Mouse (Mus musculus): ENCODE measurements around the gene Sparc. TPM values are rescaled to one million over a fixed set of nuclear protein-coding genes. Genes with fewer than 3 reads are reported as not detected.

Gene Sparc
- polyA plus RNA-seq, 2 experiments = 1,741 to 2,257 TPM

DNA sequence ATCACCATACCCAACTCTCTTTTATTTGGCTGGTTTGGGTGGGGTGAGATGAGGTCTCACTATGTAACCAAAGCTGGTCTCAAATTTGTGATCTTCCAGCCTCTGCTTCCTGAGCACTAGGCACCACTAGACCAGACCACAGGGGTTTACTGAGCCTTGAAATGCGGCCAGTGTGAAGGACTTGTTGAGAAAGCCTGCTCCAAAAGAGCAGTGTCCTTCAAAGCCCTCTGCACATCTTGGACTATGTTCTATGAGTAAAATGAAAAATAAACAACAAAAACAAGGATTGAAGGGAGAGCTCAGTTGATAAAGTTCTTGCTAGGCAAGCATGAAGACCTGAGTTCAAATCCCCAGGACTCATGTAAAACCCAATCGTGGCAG is 9.6 kb downstream of the Sparc start:
- H3K4me1 ChIP-seq (ENCODE audit: control insufficient read depth, insufficient read depth, low read length) = peaks cover 32% of the 10 kb centered on the region
- H3K4me3 ChIP-seq (replicated peaks; ENCODE audit: low read length) = no peak overlapping the region

DNA sequence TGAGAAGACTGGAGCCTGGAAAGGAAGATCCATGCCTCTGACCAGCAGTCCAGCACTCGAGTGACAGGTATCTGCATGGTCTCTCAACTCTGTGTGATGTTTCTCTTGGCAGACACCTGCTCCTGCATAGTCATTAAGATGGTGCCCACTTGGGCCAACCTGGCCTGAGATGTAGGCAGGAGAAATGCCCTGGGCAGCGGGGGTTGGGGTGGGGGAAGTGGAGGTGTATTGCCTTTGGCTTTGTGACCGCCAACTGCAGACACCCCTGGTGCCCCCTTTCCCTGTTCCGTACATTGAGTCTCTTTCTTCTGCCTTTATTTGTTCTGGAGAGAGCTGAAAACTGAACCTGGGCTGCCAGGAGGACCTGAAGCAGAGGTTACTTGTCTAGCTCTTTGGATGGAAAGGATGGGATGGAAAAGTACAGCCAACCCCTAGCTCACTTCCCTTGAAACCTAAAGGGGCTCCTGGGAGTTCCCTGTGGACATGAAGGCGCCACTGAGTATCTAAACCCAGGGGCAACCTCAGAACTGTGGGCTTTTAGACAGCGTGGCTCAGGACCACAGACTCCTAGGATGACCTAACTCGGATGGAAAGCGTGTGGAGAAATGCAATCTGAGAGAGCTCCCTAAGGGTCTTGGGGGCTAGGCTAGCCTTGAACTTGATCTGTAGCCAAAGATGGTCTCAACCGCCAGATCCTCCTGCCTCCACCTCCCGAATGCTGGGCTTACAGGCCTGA is 10.1 kb downstream of the Sparc start:
- Histone ChIP-seq H3K9ac (ENCODE audit: low read depth, low read length, severe bottlenecking) (no peak overlapping the region), H3K4me3 (replicated peaks; ENCODE audit: low read length) (no peak overlapping the region), H3K27ac (replicated peaks; ENCODE audit: low read depth, low read length) (no peak overlapping the region), H3K4me1 (ENCODE audit: control insufficient read depth, insufficient read depth, low read length) (peaks cover 32% of the 10 kb centered on the region), H3K36me3 (ENCODE audit: control insufficient read depth, insufficient read depth, low read length) (peaks cover 64% of the 10 kb centered on the region), H3K9me3 (ENCODE audit: control insufficient read depth, low read length) (no peaks in the 10 kb centered on the region), H3K27me3 (ENCODE audit: control insufficient read depth, insufficient read depth, low read length) (no peaks in the 10 kb centered on the region), H3K4me2 (replicated peaks; ENCODE audit: low read depth, low read length, severe bottlenecking) (no peak overlapping the region)
- no peak for TF ChIP-seq POLR2A (IDR thresholded peaks at IDR 0.05; ENCODE audit: borderline replicate concordance, extremely low read depth, insufficient read depth, insufficient read length)
- WGBS = 92% methylated on average over 10 of the region's 10 CpGs
- DNase-seq (ENCODE audit: low spot score) (no peak), ATAC-seq (ENCODE audit: low FRiP score, low read depth) (no peak)

More for the DNA sequence above, 9.6 kb downstream of the Sparc start:
- H3K27ac ChIP-seq (replicated peaks; ENCODE audit: low read depth, low read length) = no peak overlapping the region
- no peak for TF ChIP-seq POLR2A (IDR thresholded peaks at IDR 0.05; ENCODE audit: borderline replicate concordance, extremely low read depth, insufficient read depth, insufficient read length)
- H3K27me3 ChIP-seq (ENCODE audit: control insufficient read depth, insufficient read depth, low read length) = no peaks in the 10 kb centered on the region
- H3K4me2 ChIP-seq (replicated peaks; ENCODE audit: low read depth, low read length, severe bottlenecking) = no peak overlapping the region
- no peaks in the 10 kb centered on the region for H3K9me3 ChIP-seq (ENCODE audit: control insufficient read depth, low read length)
- DNase-seq (ENCODE audit: low spot score) (no peak), ATAC-seq (ENCODE audit: low FRiP score, low read depth) (no peak)
- H3K9ac ChIP-seq (ENCODE audit: low read depth, low read length, severe bottlenecking) = no peak overlapping the region
- WGBS = 90% methylated on average over 2 of the region's 2 CpGs
- H3K36me3 ChIP-seq (ENCODE audit: control insufficient read depth, insufficient read depth, low read length) = peaks cover 59% of the 10 kb centered on the region

DNA sequence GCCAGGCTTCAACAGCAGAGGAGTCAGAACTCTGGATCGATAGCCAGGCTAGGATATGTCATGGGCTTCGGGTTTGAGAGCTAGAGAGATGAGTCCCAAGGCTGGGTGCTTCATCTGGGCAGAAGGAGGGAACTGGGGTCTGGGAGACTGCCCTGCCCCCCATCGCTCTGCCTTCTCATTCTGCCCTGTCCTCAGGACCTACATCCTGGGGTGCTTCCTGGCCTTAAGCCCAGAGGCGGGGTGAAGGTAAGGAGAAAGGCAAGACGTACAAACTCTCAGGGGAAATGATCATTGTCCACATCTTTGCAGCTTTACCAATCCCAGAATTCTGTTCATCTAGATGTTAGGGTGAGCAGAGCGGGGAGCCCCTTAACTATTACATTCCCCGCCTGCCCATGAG is 10.9 kb downstream of the Sparc start:
- H3K4me1 ChIP-seq (ENCODE audit: control insufficient read depth, insufficient read depth, low read length) = peaks cover 29% of the 10 kb centered on the region
- no peak overlapping the region for H3K27ac ChIP-seq (replicated peaks; ENCODE audit: low read depth, low read length)
- no peak overlapping the region for H3K9ac ChIP-seq (ENCODE audit: low read depth, low read length, severe bottlenecking)
- H3K27me3 ChIP-seq (ENCODE audit: control insufficient read depth, insufficient read depth, low read length) = no peaks in the 10 kb centered on the region
- DNase-seq (ENCODE audit: low spot score) (no peak), ATAC-seq (ENCODE audit: low FRiP score, low read depth) (no peak)
- peaks cover 73% of the 10 kb centered on the region for H3K36me3 ChIP-seq (ENCODE audit: control insufficient read depth, insufficient read depth, low read length)
- no peak overlapping the region for H3K4me2 ChIP-seq (replicated peaks; ENCODE audit: low read depth, low read length, severe bottlenecking)
- H3K4me3 ChIP-seq (replicated peaks; ENCODE audit: low read length) = no peak overlapping the region
- H3K9me3 ChIP-seq (ENCODE audit: control insufficient read depth, low read length) = no peaks in the 10 kb centered on the region
- WGBS = 78% methylated on average over 7 of the region's 7 CpGs
- TF ChIP-seq POLR2A (IDR thresholded peaks at IDR 0.05; ENCODE audit: borderline replicate concordance, extremely low read depth, insufficient read depth, insufficient read length) = no peak

DNA sequence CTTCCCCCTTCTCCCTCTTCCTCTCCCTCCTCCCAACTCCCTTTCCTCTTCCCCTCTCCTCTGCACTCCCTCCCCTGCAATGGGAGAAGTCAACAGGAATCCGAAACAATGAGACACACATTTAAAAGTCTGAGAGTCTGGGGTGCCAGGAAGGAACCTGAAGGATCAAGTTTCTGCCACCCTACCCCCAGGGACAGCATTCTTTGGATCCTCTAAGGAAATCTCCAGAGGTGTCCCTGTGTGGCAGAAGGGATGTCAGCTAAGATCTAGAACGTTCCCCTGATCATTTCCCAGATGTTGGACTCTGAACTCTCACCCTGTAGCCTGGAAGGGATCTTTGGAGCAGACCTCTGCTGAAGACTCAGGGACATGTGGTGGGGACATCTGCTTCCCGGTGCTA is 12.5 kb downstream of the Sparc start:
- no peak for ATAC-seq (ENCODE audit: low FRiP score, low read depth)
- Histone ChIP-seq H3K9me3 (ENCODE audit: control insufficient read depth, low read length) (no peaks in the 10 kb centered on the region), H3K27ac (replicated peaks; ENCODE audit: low read depth, low read length) (no peak overlapping the region)

DNA sequence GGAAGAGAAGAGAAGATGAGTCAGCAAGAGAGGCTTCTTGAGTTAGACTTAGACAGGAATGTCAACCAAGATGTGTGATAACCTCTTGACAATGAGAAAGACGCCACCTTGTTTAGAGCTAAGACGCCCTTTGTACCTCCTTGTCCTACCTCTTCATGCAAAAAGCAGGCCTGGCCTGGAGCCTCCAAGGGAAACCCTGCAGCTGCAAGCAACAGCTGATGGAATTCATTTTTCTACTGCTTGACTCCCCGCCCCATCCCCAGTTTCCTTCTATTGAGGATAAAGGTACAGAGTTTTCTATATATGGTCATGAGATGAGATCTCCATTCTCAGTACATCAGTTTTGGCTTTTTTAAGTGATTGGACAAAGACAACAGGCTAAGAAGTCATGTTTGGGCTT is 13.0 kb downstream of the Sparc start:
- Histone ChIP-seq H3K4me2 (replicated peaks; ENCODE audit: low read depth, low read length, severe bottlenecking) (no peak overlapping the region), H3K27me3 (ENCODE audit: control insufficient read depth, insufficient read depth, low read length) (no peaks in the 10 kb centered on the region), H3K9ac (ENCODE audit: low read depth, low read length, severe bottlenecking) (no peak overlapping the region), H3K4me3 (replicated peaks; ENCODE audit: low read length) (no peak overlapping the region), H3K9me3 (ENCODE audit: control insufficient read depth, low read length) (no peaks in the 10 kb centered on the region), H3K36me3 (ENCODE audit: control insufficient read depth, insufficient read depth, low read length) (peaks cover 84% of the 10 kb centered on the region), H3K27ac (replicated peaks; ENCODE audit: low read depth, low read length) (no peak overlapping the region), H3K4me1 (ENCODE audit: control insufficient read depth, insufficient read depth, low read length) (peaks cover 15% of the 10 kb centered on the region)
- TF ChIP-seq POLR2A (IDR thresholded peaks at IDR 0.05; ENCODE audit: borderline replicate concordance, extremely low read depth, insufficient read depth, insufficient read length) = no peak
- no peak for DNase-seq (ENCODE audit: low spot score)
- no peak for ATAC-seq (ENCODE audit: low FRiP score, low read depth)
- 82% methylated on average over 3 of the region's 3 CpGs for WGBS

More for the DNA sequence above, 12.5 kb downstream of the Sparc start:
- WGBS = 51% methylated on average over 3 of the region's 3 CpGs
- H3K4me2 ChIP-seq (replicated peaks; ENCODE audit: low read depth, low read length, severe bottlenecking) = no peak overlapping the region
- no peaks in the 10 kb centered on the region for H3K27me3 ChIP-seq (ENCODE audit: control insufficient read depth, insufficient read depth, low read length)
- no peak overlapping the region for H3K4me3 ChIP-seq (replicated peaks; ENCODE audit: low read length)
- peaks cover 83% of the 10 kb centered on the region for H3K36me3 ChIP-seq (ENCODE audit: control insufficient read depth, insufficient read depth, low read length)
- peaks cover 19% of the 10 kb centered on the region for H3K4me1 ChIP-seq (ENCODE audit: control insufficient read depth, insufficient read depth, low read length)
- H3K9ac ChIP-seq (ENCODE audit: low read depth, low read length, severe bottlenecking) = no peak overlapping the region
- TF ChIP-seq POLR2A (IDR thresholded peaks at IDR 0.05; ENCODE audit: borderline replicate concordance, extremely low read depth, insufficient read depth, insufficient read length) = no peak
- no peak for DNase-seq (ENCODE audit: low spot score)
